Mouse (Mus musculus) G1E (cell line): ENCODE data around the gene Olfr1197.

Experiments used
- CTCF ChIP-seq: IDR thresholded peaks from 2 replicates; pipeline ENCODE4 v1.5.1; 2012; ENCODE audit warnings: low read depth, low read length, inconsistent platforms, mixed read lengths
- GATA1 ChIP-seq: IDR thresholded peaks from 2 replicates; pipeline ENCODE4 v1.6.1; 2012; ENCODE audit warnings: borderline replicate concordance, low read length, inconsistent platforms, mixed read lengths
- GATA2 ChIP-seq: IDR thresholded peaks from 2 replicates; pipeline ENCODE4 v1.6.1; 2012; ENCODE audit warnings: low read depth, low read length, inconsistent platforms, borderline replicate concordance
- POLR2AphosphoS5 ChIP-seq: IDR thresholded peaks from 2 replicates; pipeline ENCODE4 v1.6.1; 2012; ENCODE audit warnings: low read depth, low read length, inconsistent platforms; ENCODE audit not compliant: insufficient replicate concordance
- TAL1 ChIP-seq: conservative IDR thresholded peaks from 2 replicates; pipeline ENCODE4 v1.6.1; 2012; ENCODE audit warnings: low read depth, low read length, inconsistent platforms, mixed read lengths

DNA sequence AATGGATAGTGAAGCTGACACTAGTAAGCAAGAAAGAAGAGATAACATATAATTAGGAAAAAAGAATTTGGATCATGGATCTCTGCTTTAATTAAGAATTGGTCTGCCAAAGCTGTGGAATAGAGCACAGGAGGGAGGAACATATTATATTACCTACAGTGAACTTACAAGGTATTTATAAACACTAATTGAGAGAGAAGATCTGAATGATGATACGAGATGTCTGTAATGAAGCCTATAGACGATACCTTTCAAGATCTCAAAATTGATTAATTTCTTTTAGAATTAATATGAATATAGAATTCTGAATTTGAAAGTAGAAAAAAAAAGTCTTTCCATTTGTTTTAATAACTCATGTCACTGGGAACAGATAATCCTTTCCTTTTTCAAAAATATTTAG, 28.2 kb upstream of the Olfr1197 start, which contains the start of gene Olfr1199:
- TF ChIP-seq CTCF (no peak), GATA1 (no peak), POLR2AphosphoS5 (no peak), TAL1 (no peak), GATA2 (no peak)
